Mouse (Mus musculus) liver, embryonic 14.5 days (tissue): Measurements from ENCODE around the gene Vps9d1. TPM values are rescaled to one million over a fixed set of nuclear protein-coding genes. Genes with fewer than 3 reads are reported as not detected.

Experiments
- ATAC-seq: fragments of 200-750 bp; cut with Nextera tagmentation; 2 replicates; pipeline ENCODE4 v1.8.0; 2017; ENCODE audit warnings: moderate number of reproducible peaks, mild to moderate bottlenecking, moderate library complexity; ENCODE audit not compliant: insufficient read depth
- DNase-seq, 3 experiments: peaks; one replicate each; pipeline ENCODE4 v3.0.0-alpha.2; 2012 to 2013; ENCODE audit warnings: low read depth in 3 of 3, low spot score in 3 of 3
- H3K27ac ChIP-seq: fragments of 300-500 bp; sonication (generic); 2 replicates; pipeline ENCODE4 v1.5.1; 2014; ENCODE audit warnings: moderate library complexity, mild to moderate bottlenecking, control low read depth, inconsistent platforms
- H3K27me3 ChIP-seq: fragments of 300-500 bp; sonication (generic); 2 replicates; pipeline ENCODE4 v1.6.1; 2014; ENCODE audit warnings: mild to moderate bottlenecking, low read length, moderate library complexity; ENCODE audit not compliant: control insufficient read depth, insufficient read depth
- H3K36me3 ChIP-seq: fragments of 300-500 bp; sonication (generic); replicated peaks from 2 replicates; pipeline ENCODE4 v1.6.1; 2014; ENCODE audit warnings: low read depth; ENCODE audit not compliant: control insufficient read depth, insufficient read depth
- H3K4me1 ChIP-seq, 2 experiments: fragments of 200-500 bp in 1 of 2; fragments of 300-500 bp in 1 of 2; sonication (generic) in 1 of 2; replicated peaks; 2 replicates each; pipeline ENCODE4 v1.6.1; 2012 to 2014; ENCODE audit warnings: antibody characterized with exemption in 1 of 2, inconsistent platforms in 1 of 2, low read length in 1 of 2; ENCODE audit not compliant: control insufficient read depth in 2 of 2, insufficient read depth in 2 of 2
- H3K4me2 ChIP-seq: fragments of 300-500 bp; sonication (generic); 2 replicates; pipeline ENCODE4 v1.6.1; 2014; ENCODE audit warnings: low read depth, mild to moderate bottlenecking, control low read depth, moderate library complexity
- H3K4me3 ChIP-seq, 2 experiments: fragments of 200-500 bp in 1 of 2; fragments of 300-500 bp in 1 of 2; sonication (generic) in 1 of 2; 2 replicates each; pipeline ENCODE4 v1.5.1; 2012 to 2014; ENCODE audit warnings: low read depth in 2 of 2, low read length in 2 of 2, mild to moderate bottlenecking in 2 of 2, control low read depth in 1 of 2, inconsistent platforms in 1 of 2, moderate library complexity in 1 of 2; ENCODE audit not compliant: insufficient read depth in 1 of 2
- H3K9ac ChIP-seq: fragments of 300-500 bp; sonication (generic); replicated peaks from 2 replicates; pipeline ENCODE4 v1.6.1; 2014; ENCODE audit warnings: mild to moderate bottlenecking, control low read depth, moderate library complexity
- H3K9me3 ChIP-seq: fragments of 300-500 bp; sonication (generic); 2 replicates; pipeline ENCODE4 v1.6.1; 2016; ENCODE audit warnings: low read length, mixed read lengths; ENCODE audit not compliant: control insufficient read depth
- CTCF ChIP-seq: IDR thresholded peaks from 2 replicates; pipeline ENCODE4 v1.5.1; 2016; ENCODE audit warnings: antibody characterized with exemption, low read depth, control low read depth
- EP300 ChIP-seq: IDR thresholded peaks from 2 replicates; pipeline ENCODE4 v1.6.1; 2016; ENCODE audit warnings: antibody characterized with exemption, low read depth
- WGBS: fragments of 180-500 bp; shearing (Covaris S2); extraction: QIAGEN DNeasy Blood & Tissue Kit; methylation state at CpG from one replicate; pipeline ENCODE4 v1.1.7; 2014; ENCODE audit not compliant: insufficient replicate concordance; 5-methylcytosine and 5-hydroxymethylcytosine counted together
- polyA plus RNA-seq, 2 experiments: library from polyadenylated mRNA; depleted of rRNA in 1 of 2; stranded (reverse) in 1 of 2; unstranded in 1 of 2; fragments of >200 nt; fragmentation: Nextera tagmentation in 1 of 2; extraction: Ambion mirVana in 1 of 2; gene quantifications; 2 replicates each; pipeline versions ENCODE4 v1.2.1 to v1.2.3; 2012 to 2014

Gene Vps9d1
- polyA plus RNA-seq, 2 experiments, result 2.4 to 7.8 TPM

DNA sequence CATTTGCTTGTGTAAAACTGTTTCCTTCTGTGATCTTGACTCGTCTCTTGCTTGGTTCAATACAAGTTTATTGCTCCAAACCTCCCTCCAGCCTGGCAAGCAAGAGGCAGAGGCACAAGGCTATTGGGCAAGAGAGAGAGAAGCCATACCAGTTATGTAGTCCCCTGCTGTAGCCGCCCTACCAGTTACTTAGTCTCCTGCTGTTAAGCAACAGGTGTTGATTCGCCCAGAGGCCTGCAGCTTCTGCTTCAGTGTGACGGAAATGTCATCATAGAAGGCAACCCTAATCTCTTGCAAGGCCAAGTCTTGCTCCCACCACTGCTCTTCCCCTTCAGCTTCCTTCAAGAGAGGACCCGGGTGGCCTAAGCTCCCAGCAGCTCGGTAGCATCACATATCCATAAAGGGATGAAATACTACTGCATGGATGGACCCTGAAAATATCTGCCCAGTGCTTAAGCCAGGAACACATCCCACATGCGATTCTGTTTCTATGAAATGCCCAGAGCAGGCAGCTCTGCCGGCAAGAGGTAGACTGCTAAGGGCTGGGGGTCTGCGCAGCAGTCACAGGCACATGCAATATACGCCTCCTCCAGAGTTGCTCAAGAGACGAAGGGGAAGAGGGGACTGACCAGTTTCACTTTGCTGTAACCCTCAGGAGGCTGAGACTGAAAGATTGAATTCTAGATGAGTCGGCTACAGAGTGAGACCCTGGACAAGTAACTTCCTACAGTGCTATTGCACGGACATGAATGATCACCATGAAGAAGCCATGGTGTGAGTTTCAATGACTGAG is 26.4 kb upstream of the Vps9d1 start:
- DNase-seq, result peak in 2 of 3 experiments; percentile 6 to 7
- no peak overlapping the region for H3K4me3 ChIP-seq
- peaks cover 2% of the 10 kb centered on the region for H3K36me3 ChIP-seq
- H3K27ac ChIP-seq, result no peak overlapping the region
- no peak for TF ChIP-seq CTCF
- ATAC-seq, result no peak
- H3K4me1 ChIP-seq, result no peaks in the 10 kb centered on the region
- H3K4me2 ChIP-seq, result no peak overlapping the region
- no peak overlapping the region for H3K9ac ChIP-seq
- no peaks in the 10 kb centered on the region for H3K9me3 ChIP-seq
- no peaks in the 10 kb centered on the region for H3K27me3 ChIP-seq
- WGBS, result 75% methylated on average over 13 of the region's 13 CpGs

DNA sequence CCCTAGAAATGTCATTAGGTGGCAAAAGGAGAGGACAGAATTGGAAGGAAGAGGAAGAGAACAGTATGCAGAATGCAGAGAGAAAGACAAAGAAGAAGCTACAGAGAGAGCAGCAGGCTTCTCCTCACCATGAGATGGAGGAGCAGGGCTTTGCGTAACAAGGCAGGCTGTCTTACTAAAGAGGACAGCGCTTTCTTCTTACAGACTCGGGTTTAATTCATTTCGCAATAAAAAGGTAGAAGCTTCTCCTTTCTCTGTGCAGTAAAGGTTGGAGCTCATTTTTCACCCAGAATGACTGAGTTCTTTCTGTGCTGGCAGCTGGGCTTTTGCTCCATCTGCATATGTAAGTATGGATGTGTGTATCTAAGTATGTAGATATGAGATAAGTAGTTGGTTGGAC is 25.7 kb upstream of the Vps9d1 start:
- Histone ChIP-seq H3K4me3 (no peak overlapping the region), H3K27ac (no peak overlapping the region), H3K9me3 (no peaks in the 10 kb centered on the region), H3K4me2 (no peak overlapping the region), H3K4me1 (no peaks in the 10 kb centered on the region), H3K27me3 (no peaks in the 10 kb centered on the region), H3K9ac (no peak overlapping the region), H3K36me3 (peaks cover 2% of the 10 kb centered on the region)
- WGBS, result 76% methylated on average over 4 of the region's 4 CpGs
- ATAC-seq (no peak), DNase-seq (no peak)
- no peak for TF ChIP-seq CTCF
- no peak for TF ChIP-seq EP300

DNA sequence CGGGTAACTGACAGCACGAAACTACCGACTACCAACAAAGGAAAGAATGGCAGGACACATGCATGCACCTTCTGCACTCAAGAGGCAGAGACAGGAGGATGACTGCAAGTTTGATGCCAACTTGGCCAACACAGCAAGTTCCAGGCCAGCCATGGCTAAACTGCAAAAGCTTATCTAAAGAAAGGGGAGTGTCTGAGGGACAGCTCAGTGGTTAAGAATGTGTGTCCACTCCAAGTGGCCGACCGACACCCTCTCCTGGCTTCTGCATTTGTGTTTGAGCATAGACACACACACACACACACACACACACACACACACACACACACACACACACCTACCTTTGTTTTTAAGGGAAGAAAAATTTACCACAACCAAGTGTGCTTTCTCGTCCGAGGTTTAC is 24.3 kb upstream of the Vps9d1 start:
- H3K9me3 ChIP-seq, result no peaks in the 10 kb centered on the region
- ATAC-seq, result no peak

DNA sequence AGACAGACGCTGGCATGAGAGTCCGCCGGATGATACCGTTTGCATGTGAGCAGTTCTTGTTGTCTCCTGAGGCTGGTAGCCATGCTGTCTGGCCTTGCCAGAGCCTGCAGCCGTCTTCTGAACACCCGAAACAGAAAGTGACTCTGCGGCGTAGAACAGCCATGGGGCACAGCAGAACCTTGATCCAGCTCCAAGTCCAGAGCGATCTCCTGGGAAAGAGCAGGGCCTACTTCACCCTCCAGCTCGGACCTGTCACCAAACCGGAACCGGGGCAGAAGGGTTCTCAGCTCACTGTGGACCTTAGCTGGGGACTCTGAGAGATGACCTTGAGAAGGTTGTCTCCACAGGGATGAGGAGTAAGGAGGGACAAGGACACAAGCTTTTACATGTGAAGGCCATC is 20.9 kb upstream of the Vps9d1 start:
- no peaks in the 10 kb centered on the region for H3K4me1 ChIP-seq
- H3K4me3 ChIP-seq, result no peak overlapping the region
- H3K27ac ChIP-seq, result no peak overlapping the region
- ATAC-seq, result no peak
- H3K27me3 ChIP-seq, result no peaks in the 10 kb centered on the region
- TF ChIP-seq EP300 (no peak), CTCF (no peak)
- no peak for DNase-seq
- no peaks in the 10 kb centered on the region for H3K9me3 ChIP-seq
- whole genome bisulfite sequencing, result 87% methylated on average over 12 of the region's 12 CpGs
- H3K4me2 ChIP-seq, result no peak overlapping the region
- H3K36me3 ChIP-seq, result peaks cover 5% of the 10 kb centered on the region
- no peak overlapping the region for H3K9ac ChIP-seq

More for the DNA sequence above, 24.3 kb upstream of the Vps9d1 start:
- no peaks in the 10 kb centered on the region for H3K27me3 ChIP-seq
- no peak overlapping the region for H3K9ac ChIP-seq
- H3K4me3 ChIP-seq, result no peak overlapping the region
- DNase-seq, result no peak
- no peak overlapping the region for H3K27ac ChIP-seq
- 70% methylated on average over 7 of the region's 7 CpGs for WGBS
- H3K4me2 ChIP-seq, result no peak overlapping the region
- H3K36me3 ChIP-seq, result peaks cover 7% of the 10 kb centered on the region
- TF ChIP-seq CTCF (no peak), EP300 (no peak)
- no peaks in the 10 kb centered on the region for H3K4me1 ChIP-seq

DNA sequence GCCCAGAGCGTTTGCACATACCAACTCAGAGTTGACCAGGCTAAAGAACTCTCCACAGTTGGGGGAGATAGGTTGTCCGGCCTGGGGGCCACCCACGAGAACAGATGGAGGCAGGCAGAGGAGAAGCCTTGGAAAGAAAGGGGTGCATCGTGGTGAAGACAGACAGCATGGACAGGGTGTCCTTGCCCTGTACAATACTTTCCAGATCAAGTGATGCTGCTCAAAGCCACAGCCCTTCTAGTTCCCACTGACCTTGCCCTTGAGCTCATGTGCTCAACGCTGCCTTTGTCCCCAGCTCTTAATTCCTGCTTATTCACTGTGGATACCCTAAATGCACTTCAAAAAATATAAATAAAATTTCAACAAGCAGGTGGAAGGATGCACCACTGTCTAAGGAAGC is 20.3 kb upstream of the Vps9d1 start:
- no peak overlapping the region for H3K4me3 ChIP-seq
- no peak for TF ChIP-seq EP300
- no peak for TF ChIP-seq CTCF
- no peaks in the 10 kb centered on the region for H3K9me3 ChIP-seq
- ATAC-seq (no peak), DNase-seq (no peak)
- WGBS, result 74% methylated on average over 5 of the region's 5 CpGs
- H3K36me3 ChIP-seq, result peaks cover 4% of the 10 kb centered on the region; the same call in 1 of the 2 replicates
- no peak overlapping the region for H3K27ac ChIP-seq
- no peak overlapping the region for H3K4me2 ChIP-seq
- no peaks in the 10 kb centered on the region for H3K27me3 ChIP-seq
- no peak overlapping the region for H3K9ac ChIP-seq
- H3K4me1 ChIP-seq, result no peaks in the 10 kb centered on the region
